Mouse (Mus musculus) B cell, adult 2 months (primary cell): ENCODE measurements around the gene D16Ertd472e.

Experiments used
- DNase-seq, 2 experiments: peaks; one replicate each; pipeline ENCODE4 v3.0.0; 2022

Gene D16Ertd472e

GRCm38 (mm10) chr16:78576478-78577084 is at the start of gene D16Ertd472e:
Gene D16Ertd472e (minus strand): TSS chr16:78576708.
- DNase-seq = peak; percentile 89 to 90

- no peak for DNase-seq
These were observed 46.2 kb upstream of the D16Ertd472e start for GRCm38 (mm10) chr16:78622755-78623154.

GRCm38 (mm10) chr16:78619386-78619785 is 42.9 kb upstream of the D16Ertd472e start:
- peak; percentile 26 to 46 for DNase-seq

GRCm38 (mm10) chr16:78617757-78618532 is 41.4 kb upstream of the D16Ertd472e start:
- no peak for DNase-seq

GRCm38 (mm10) chr16:78606202-78606601 is 29.7 kb upstream of the D16Ertd472e start:
- DNase-seq = no peak

- DNase-seq = no peak
These were observed 22.4 kb upstream of the D16Ertd472e start for GRCm38 (mm10) chr16:78598919-78599318.

- no peak for DNase-seq
These were observed 19.9 kb upstream of the D16Ertd472e start for GRCm38 (mm10) chr16:78596381-78596780.

- DNase-seq = no peak
These were observed 19.3 kb upstream of the D16Ertd472e start for GRCm38 (mm10) chr16:78595821-78596220.

- DNase-seq = no peak
These were observed 17.6 kb upstream of the D16Ertd472e start for GRCm38 (mm10) chr16:78594154-78594553.

- no peak for DNase-seq
These were observed 14.6 kb upstream of the D16Ertd472e start for GRCm38 (mm10) chr16:78591130-78591529.

- DNase-seq = no peak
These were observed 12.3 kb upstream of the D16Ertd472e start for GRCm38 (mm10) chr16:78588821-78589220.

- no peak for DNase-seq
These were observed 10.1 kb upstream of the D16Ertd472e start for GRCm38 (mm10) chr16:78586621-78587020.

- no peak for DNase-seq
These were observed 9.3 kb upstream of the D16Ertd472e start for GRCm38 (mm10) chr16:78585664-78586397.

- no peak for DNase-seq
These were observed 8.7 kb upstream of the D16Ertd472e start for GRCm38 (mm10) chr16:78585163-78585562.

- no peak for DNase-seq
These were observed 7.5 kb upstream of the D16Ertd472e start for GRCm38 (mm10) chr16:78583968-78584367.

- DNase-seq = no peak
These were observed 3.9 kb upstream of the D16Ertd472e start for GRCm38 (mm10) chr16:78580387-78580786.

- DNase-seq = no peak
These were observed 2.9 kb upstream of the D16Ertd472e start for GRCm38 (mm10) chr16:78579386-78579785.

GRCm38 (mm10) chr16:78577085-78577671 is 670 bp upstream of the D16Ertd472e start:
- DNase-seq = peak; percentile 40 to 47

- no peak for DNase-seq
These were observed 543 bp downstream of the D16Ertd472e start for GRCm38 (mm10) chr16:78575852-78576477.

- DNase-seq = no peak
These were observed 1.2 kb downstream of the D16Ertd472e start for GRCm38 (mm10) chr16:78575190-78575851.

- no peak for DNase-seq
These were observed 2.3 kb downstream of the D16Ertd472e start for GRCm38 (mm10) chr16:78574241-78574640.

- no peak for DNase-seq
These were observed 3.5 kb downstream of the D16Ertd472e start for GRCm38 (mm10) chr16:78573016-78573415.
